Mouse (Mus musculus) lung, postnatal 36 days (tissue): ENCODE measurements around the gene Kcnn4.

Source experiments
- DNase-seq: peaks from one replicate; pipeline ENCODE4 v3.0.0; 2022; ENCODE audit warnings: mixed read lengths

The Kcnn4 gene

GRCm38 (mm10) chr7:24366716-24367632 is 3.1 kb upstream of the Kcnn4 start:
- DNase-seq = no peak

- no peak for DNase-seq
Observed at GRCm38 (mm10) chr7:24368226-24368625, 1.8 kb upstream of the Kcnn4 start.

- no peak for DNase-seq
Observed at GRCm38 (mm10) chr7:24368946-24369345, 1.1 kb upstream of the Kcnn4 start.

GRCm38 (mm10) chr7:24371012-24371808 is 1.1 kb downstream of the Kcnn4 start:
- no peak for DNase-seq

GRCm38 (mm10) chr7:24371809-24372145 is 1.7 kb downstream of the Kcnn4 start:
- no peak for DNase-seq

- peak; percentile 80 for DNase-seq
Observed at GRCm38 (mm10) chr7:24372300-24372699, 2.2 kb downstream of the Kcnn4 start.

- no peak for DNase-seq
Observed at GRCm38 (mm10) chr7:24372786-24373185, 2.7 kb downstream of the Kcnn4 start.

- DNase-seq = peak; percentile 68
Observed at GRCm38 (mm10) chr7:24373538-24374379, 3.7 kb downstream of the Kcnn4 start.

- DNase-seq = no peak
Observed at GRCm38 (mm10) chr7:24376456-24376855, 6.4 kb downstream of the Kcnn4 start.

GRCm38 (mm10) chr7:24377091-24377865 is 7.2 kb downstream of the Kcnn4 start:
- DNase-seq = peak; percentile 66

GRCm38 (mm10) chr7:24378049-24378701 is 8.1 kb downstream of the Kcnn4 start:
- no peak for DNase-seq

GRCm38 (mm10) chr7:24379934-24380333 is 9.9 kb downstream of the Kcnn4 start:
- no peak for DNase-seq

- DNase-seq = no peak
Observed at GRCm38 (mm10) chr7:24380370-24380769, 10.3 kb downstream of the Kcnn4 start.

GRCm38 (mm10) chr7:24382730-24383372 is 12.8 kb downstream of the Kcnn4 start:
- DNase-seq = no peak

GRCm38 (mm10) chr7:24384070-24384469 is 14.0 kb downstream of the Kcnn4 start:
- DNase-seq = no peak

- peak; percentile 68 for DNase-seq
Observed at GRCm38 (mm10) chr7:24384827-24385226, 14.8 kb downstream of the Kcnn4 start.

- peak; percentile 34 for DNase-seq
Observed at GRCm38 (mm10) chr7:24387059-24387556, 17.0 kb downstream of the Kcnn4 start.

- no peak for DNase-seq
Observed at GRCm38 (mm10) chr7:24389516-24390187, 19.6 kb downstream of the Kcnn4 start.

- no peak for DNase-seq
Observed at GRCm38 (mm10) chr7:24390512-24390911, 20.4 kb downstream of the Kcnn4 start.

- no peak for DNase-seq
Observed at GRCm38 (mm10) chr7:24391077-24391476, 21.0 kb downstream of the Kcnn4 start.
